Mouse (Mus musculus) heart, adult 2 months (tissue): Measurements from ENCODE around the gene Siva1. TPM values are rescaled to one million over a fixed set of nuclear protein-coding genes. Genes with fewer than 3 reads are reported as not detected.
A peak's percentile ranks its signal among the peaks of the same experiment; 100 is the strongest.

ENCODE experiments used
- DNase-seq, 2 experiments: peaks; one replicate each; pipeline ENCODE4 v3.0.0; 2021
- H3K27ac ChIP-seq: fragments of 200-600 bp; 2 replicates; pipeline ENCODE4 v1.8.1; 2022
- H3K27me3 ChIP-seq: fragments of 200-500 bp; 2 replicates; pipeline ENCODE4 v1.6.1; 2012; ENCODE audit warnings: mild to moderate bottlenecking, low read length, inconsistent platforms, mixed read lengths; ENCODE audit not compliant: control insufficient read depth, insufficient read depth
- H3K36me3 ChIP-seq: fragments of 200-500 bp; 2 replicates; pipeline ENCODE4 v1.6.1; 2012; ENCODE audit warnings: low read length, inconsistent platforms; ENCODE audit not compliant: control insufficient read depth, insufficient read depth
- H3K4me1 ChIP-seq: fragments of 200-500 bp; 2 replicates; pipeline ENCODE4 v1.6.1; 2011; ENCODE audit warnings: low read length; ENCODE audit not compliant: control insufficient read depth, insufficient read depth
- H3K4me3 ChIP-seq: fragments of 200-600 bp; 2 replicates; pipeline ENCODE4 v1.8.1; 2022
- H3K79me2 ChIP-seq: fragments of 200-500 bp; replicated peaks from 2 replicates; pipeline ENCODE4 v1.6.1; 2012; ENCODE audit warnings: mild to moderate bottlenecking, inconsistent platforms, low read length, moderate library complexity, mixed read lengths; ENCODE audit not compliant: control insufficient read depth, insufficient read depth
- H3K9ac ChIP-seq: fragments of 200-500 bp; 2 replicates; pipeline ENCODE4 v1.6.1; 2012; ENCODE audit warnings: low read depth, mild to moderate bottlenecking, control low read depth, inconsistent platforms, low read length, mixed read lengths
- CTCF ChIP-seq: fragments of 200-600 bp; IDR thresholded peaks from 2 replicates; pipeline ENCODE4 v1.8.1; 2022; ENCODE audit warnings: antibody characterized with exemption, mild to moderate bottlenecking, moderate library complexity
- EP300 ChIP-seq: fragments of 200-500 bp; IDR thresholded peaks from 2 replicates; pipeline ENCODE4 v1.6.1; 2011; ENCODE audit warnings: low read depth, low read length, control low read depth; ENCODE audit not compliant: insufficient read depth
- POLR2A ChIP-seq: fragments of 200-500 bp; IDR thresholded peaks from 2 replicates; pipeline ENCODE4 v1.6.1; 2011; ENCODE audit warnings: mild to moderate bottlenecking, low read depth, low read length, control low read depth; ENCODE audit not compliant: insufficient read depth
- WGBS: fragments of 180-500 bp; shearing (Covaris S2); methylation state at CpG from one replicate; pipeline ENCODE4 v1.1.7; 2018; 5-methylcytosine and 5-hydroxymethylcytosine counted together
- intact Hi-C: fragments of 180-260 bp; cut with DNase I; formaldehyde crosslinking; loops from one replicate; pipeline ENCODE4 v1.15.1; 2025
- polyA plus RNA-seq: library from polyadenylated mRNA; depleted of rRNA; stranded (reverse); fragments of >200 nt; gene quantifications from 2 replicates; pipeline ENCODE4 v1.2.3, GENCODE M21; 2012
- total RNA-seq, 2 experiments: library from RNA; stranded (reverse); gene quantifications; 2 replicates each; pipeline ENCODE4 v1.2.3; 2021

The Siva1 gene
- total and polyA plus RNA-seq, 3 experiments: 32.0 to 39.4 (median 38.7) TPM

GRCm38 (mm10) chr12:112674132-112675011, 29.9 kb downstream of the Siva1 start, which contains the start of gene Akt1:
Gene Akt1, minus strand, starts transcription at chr12:112674884.
- peak; percentile 86 to 87 for DNase-seq
- 13% methylated on average over 62 of the region's 70 CpGs for WGBS
- Histone ChIP-seq H3K27me3 (no peaks in the 10 kb centered on the region), H3K4me3 (peak within 1 kb of the TSS; percentile 69), H3K79me2 (peaks cover 9% of the 10 kb centered on the region), H3K9ac (peak within 1 kb of the TSS; percentile 99), H3K27ac (peak within 1 kb of the TSS; percentile 96), H3K4me1 (peaks cover 33% of the 10 kb centered on the region), H3K36me3 (peaks cover 8% of the 10 kb centered on the region; the same call in 1 of the 2 replicates)
- TF ChIP-seq CTCF (no peak), POLR2A (peak; percentile 29; the same call in 1 of the 2 replicates), EP300 (0 out of 2 replicates have a peak, but pooled peaks have one; percentile 20)
- intact Hi-C loops: loop anchor here (2.0 kb wide), 2 partner anchors 16 to 32 kb away; no protein-coding TSS in a partner anchor

GRCm38 (mm10) chr12:112675245-112676035, 31.0 kb downstream of the Siva1 start:
- Histone ChIP-seq H3K79me2 (peaks cover 8% of the 10 kb centered on the region), H3K4me1 (peaks cover 24% of the 10 kb centered on the region)

GRCm38 (mm10) chr12:112677076-112677475, 32.6 kb downstream of the Siva1 start:
- Histone ChIP-seq H3K36me3 (no peaks in the 10 kb centered on the region), H3K4me3 (no peak overlapping the region), H3K9ac (no peak overlapping the region), H3K79me2 (0 out of 2 replicates have a peak, but pooled peaks cover 2% of the 10 kb centered on the region), H3K4me1 (peaks cover 15% of the 10 kb centered on the region), H3K27me3 (no peaks in the 10 kb centered on the region), H3K27ac (no peak overlapping the region)
- no peak for DNase-seq
- intact Hi-C loops: no loop called here
- no peak for TF ChIP-seq CTCF
- TF ChIP-seq EP300: no peak
- no peak for TF ChIP-seq POLR2A
- 42% methylated on average over 5 of the region's 5 CpGs for WGBS

More at GRCm38 (mm10) chr12:112675245-112676035, 31.0 kb downstream of the Siva1 start:
- H3K36me3 ChIP-seq: peaks cover 8% of the 10 kb centered on the region; the same call in 1 of the 2 replicates
- peak; percentile 72 for TF ChIP-seq CTCF
- TF ChIP-seq POLR2A: 0 out of 2 replicates have a peak, but pooled peaks have one; percentile 31
- TF ChIP-seq EP300: peak; percentile 69; the same call in 1 of the 2 replicates
- 20% methylated on average over 18 of the region's 18 CpGs for WGBS
- H3K4me3 ChIP-seq: peak overlapping the region; percentile 65
- 0 out of 2 replicates have a peak overlapping the region, but pooled peaks have one; percentile 11 for H3K9ac ChIP-seq
- peak; percentile 86 for DNase-seq
- H3K27ac ChIP-seq: peak overlapping the region; percentile 93
- no peaks in the 10 kb centered on the region for H3K27me3 ChIP-seq
- intact Hi-C loops: loop anchor here (2.0 kb wide), 2 partner anchors 17 to 31 kb away; no protein-coding TSS in a partner anchor

GRCm38 (mm10) chr12:112677943-112678554, 33.6 kb downstream of the Siva1 start:
- WGBS: 35% methylated on average over 19 of the region's 19 CpGs
- Histone ChIP-seq H3K27ac (peak overlapping the region; percentile 83), H3K27me3 (no peaks in the 10 kb centered on the region), H3K36me3 (no peaks in the 10 kb centered on the region), H3K4me1 (peaks cover 7% of the 10 kb centered on the region), H3K9ac (peak overlapping the region; percentile 95), H3K4me3 (peak overlapping the region; percentile 80), H3K79me2 (0 out of 2 replicates have a peak, but pooled peaks cover 2% of the 10 kb centered on the region)
- TF ChIP-seq POLR2A: no peak
- TF ChIP-seq CTCF: no peak
- no peak for TF ChIP-seq EP300
- DNase-seq: no peak
- intact Hi-C loops: no loop called here

GRCm38 (mm10) chr12:112678555-112679026, 34.1 kb downstream of the Siva1 start, which contains the start of gene Zbtb42:
Gene Zbtb42, plus strand, starts transcription at chr12:112678828.
- intact Hi-C loops: no loop called here
- Histone ChIP-seq H3K9ac (peak within 1 kb of the TSS; percentile 95), H3K4me1 (peaks cover 7% of the 10 kb centered on the region), H3K36me3 (no peaks in the 10 kb centered on the region), H3K27me3 (no peaks in the 10 kb centered on the region), H3K4me3 (peak within 1 kb of the TSS; percentile 80), H3K27ac (peak within 1 kb of the TSS; percentile 83), H3K79me2 (0 out of 2 replicates have a peak, but pooled peaks cover under 1% of the 10 kb centered on the region)
- TF ChIP-seq CTCF: peak; percentile 48
- TF ChIP-seq EP300: no peak
- peak; percentile 55 for TF ChIP-seq POLR2A
- 0% methylated on average over 52 of the region's 60 CpGs for WGBS
- peak; percentile 85 to 87 for DNase-seq
